In genomic region chr3:129200501-129200890, GRCm38 (mm10) we compare ENCODE assay signal across 13 mouse cellular contexts. TPM values are rescaled to one million over a fixed set of nuclear protein-coding genes. Genes with fewer than 3 reads are reported as not detected.
DNase-seq lines count a peak whose midpoint lies in the region; ATAC-seq lines count a peak whose summit lies in the region.
"Had no signal": no experiment of that assay in that cellular context is flagged by ENCODE, and none has a peak within 500 bp of the region (broad histone marks: within the 10 kb centered on the region; RNA-seq: fewer than 3 reads in every experiment).

No protein-coding gene starts in this region.

- H3K4me2 ChIP-seq in forebrain, embryonic 16.5 days (ENCODE audit: low read length) = no peak overlapping the region
- H3K4me2 ChIP-seq in hindbrain, embryonic 14.5 days (replicated peaks) = no peak overlapping the region
- peak overlapping the region; percentile 86 for H3K4me2 ChIP-seq in intestine, embryonic 15.5 days (replicated peaks)
- no peak overlapping the region; the same call in 1 of the 2 replicates for H3K4me2 ChIP-seq in midbrain, embryonic 16.5 days (ENCODE audit: low read length)

- H3K27ac ChIP-seq in forebrain, embryonic 10.5 days = no peak overlapping the region; the same call in 1 of the 2 replicates
- H3K27ac ChIP-seq in forebrain, embryonic 16.5 days (ENCODE audit: low read length) = no peak overlapping the region
- no peak overlapping the region for H3K27ac ChIP-seq in hindbrain, embryonic 14.5 days
- no peak overlapping the region for H3K27ac ChIP-seq in hindbrain, embryonic 10.5 days
- no peak overlapping the region for H3K27ac ChIP-seq in intestine, embryonic 15.5 days
- peak overlapping the region; percentile 28; the same call in 1 of the 2 replicates for H3K27ac ChIP-seq in midbrain, embryonic 16.5 days (ENCODE audit: low read length)
- H3K27ac ChIP-seq: liver, embryonic 14.5 days had no signal

- H3K27me3 ChIP-seq in forebrain, embryonic 10.5 days (ENCODE audit: poor library complexity, severe bottlenecking) = peaks cover 100% of the 10 kb centered on the region
- peaks cover 72% of the 10 kb centered on the region for H3K27me3 ChIP-seq in forebrain, embryonic 16.5 days (replicated peaks; ENCODE audit: control insufficient read depth, insufficient read depth, low read length)
- peaks cover 94% of the 10 kb centered on the region for H3K27me3 ChIP-seq in hindbrain, embryonic 14.5 days (ENCODE audit: control insufficient read depth, insufficient read depth, low read length)
- H3K27me3 ChIP-seq in hindbrain, embryonic 10.5 days (ENCODE audit: insufficient read depth, poor library complexity, severe bottlenecking) = peaks cover 100% of the 10 kb centered on the region
- H3K27me3 ChIP-seq in intestine, embryonic 15.5 days (replicated peaks) = peaks cover 54% of the 10 kb centered on the region
- H3K27me3 ChIP-seq in midbrain, embryonic 16.5 days (ENCODE audit: control insufficient read depth, insufficient read depth, low read depth, low read length) = peaks cover 48% of the 10 kb centered on the region

- no peak for DNase-seq in forebrain, embryonic 10.5 days (ENCODE audit: extremely low spot score, low spot score)
- DNase-seq in hindbrain, embryonic 14.5 days (ENCODE audit: low spot score) = peak; percentile 51
- no peak for DNase-seq in hindbrain, embryonic 10.5 days (ENCODE audit: low spot score)
- DNase-seq in thymus, postnatal 0 days (ENCODE audit: low spot score) = no peak
- DNase-seq in urinary bladder, postnatal 14 days (ENCODE audit: low spot score) = no peak
- DNase-seq: adrenal gland, adult 2 months; cerebellum, adult 11 months; kidney, adult 8-10 months; spleen, adult 18-20 months had no signal

- no peak overlapping the region for H3K9ac ChIP-seq in forebrain, embryonic 16.5 days (replicated peaks; ENCODE audit: low read depth, low read length)
- no peak overlapping the region for H3K9ac ChIP-seq in hindbrain, embryonic 14.5 days
- H3K9ac ChIP-seq in intestine, embryonic 15.5 days = 0 out of 2 replicates have a peak overlapping the region, but pooled peaks have one; percentile 60
- 0 out of 2 replicates have a peak overlapping the region, but pooled peaks have one; percentile 31 for H3K9ac ChIP-seq in midbrain, embryonic 16.5 days (ENCODE audit: low read depth, low read length)
- H3K9ac ChIP-seq: liver, embryonic 14.5 days had no signal

- H3K9me3 ChIP-seq in forebrain, embryonic 10.5 days = no peaks in the 10 kb centered on the region
- no peaks in the 10 kb centered on the region for H3K9me3 ChIP-seq in forebrain, embryonic 16.5 days (ENCODE audit: control insufficient read depth, low read length)
- H3K9me3 ChIP-seq in hindbrain, embryonic 14.5 days (ENCODE audit: control insufficient read depth, low read length) = no peaks in the 10 kb centered on the region
- no peaks in the 10 kb centered on the region for H3K9me3 ChIP-seq in hindbrain, embryonic 10.5 days
- H3K9me3 ChIP-seq in intestine, embryonic 15.5 days = no peaks in the 10 kb centered on the region
- H3K9me3 ChIP-seq in midbrain, embryonic 16.5 days (replicated peaks; ENCODE audit: control insufficient read depth, low read length, poor library complexity, severe bottlenecking) = no peaks in the 10 kb centered on the region

- H3K36me3 ChIP-seq in forebrain, embryonic 10.5 days (replicated peaks) = no peaks in the 10 kb centered on the region
- no peaks in the 10 kb centered on the region for H3K36me3 ChIP-seq in forebrain, embryonic 16.5 days (ENCODE audit: control insufficient read depth, insufficient read depth)
- no peaks in the 10 kb centered on the region for H3K36me3 ChIP-seq in hindbrain, embryonic 14.5 days (replicated peaks; ENCODE audit: control insufficient read depth, insufficient read depth)
- H3K36me3 ChIP-seq in hindbrain, embryonic 10.5 days = no peaks in the 10 kb centered on the region
- no peaks in the 10 kb centered on the region for H3K36me3 ChIP-seq in intestine, embryonic 15.5 days
- H3K36me3 ChIP-seq in midbrain, embryonic 16.5 days (ENCODE audit: control insufficient read depth, insufficient read depth, low read length) = no peaks in the 10 kb centered on the region

- WGBS in forebrain, embryonic 10.5 days = 1% methylated on average over 9 of the region's 9 CpGs
- 1% methylated on average over 9 of the region's 9 CpGs for WGBS in forebrain, embryonic 16.5 days
- 2% methylated on average over 9 of the region's 9 CpGs for WGBS in hindbrain, embryonic 14.5 days
- 1% methylated on average over 9 of the region's 9 CpGs for WGBS in hindbrain, embryonic 10.5 days
- WGBS in intestine, embryonic 15.5 days = 14% methylated on average over 9 of the region's 9 CpGs
- WGBS in midbrain, embryonic 16.5 days = under 1% methylated on average over 9 of the region's 9 CpGs

- peaks cover 48% of the 10 kb centered on the region for H3K4me1 ChIP-seq in forebrain, embryonic 10.5 days
- peaks cover 17% of the 10 kb centered on the region for H3K4me1 ChIP-seq in forebrain, embryonic 16.5 days (replicated peaks; ENCODE audit: control insufficient read depth, insufficient read depth, low read length)
- peaks cover 17% of the 10 kb centered on the region; the same call in 1 of the 2 replicates for H3K4me1 ChIP-seq in hindbrain, embryonic 14.5 days (replicated peaks; ENCODE audit: control insufficient read depth, insufficient read depth, low read length)
- H3K4me1 ChIP-seq in hindbrain, embryonic 10.5 days (replicated peaks) = peaks cover 45% of the 10 kb centered on the region
- peaks cover 21% of the 10 kb centered on the region for H3K4me1 ChIP-seq in intestine, embryonic 15.5 days (replicated peaks)
- peaks cover 17% of the 10 kb centered on the region for H3K4me1 ChIP-seq in midbrain, embryonic 16.5 days (ENCODE audit: control insufficient read depth, insufficient read depth, low read length)

- no peak for ATAC-seq in forebrain, embryonic 16.5 days
- no peak for ATAC-seq in hindbrain, embryonic 14.5 days (ENCODE audit: low FRiP score)
- no peak for ATAC-seq in intestine, embryonic 15.5 days
- ATAC-seq in midbrain, embryonic 16.5 days = no peak

- peak overlapping the region; percentile 55 for H3K4me3 ChIP-seq in forebrain, embryonic 10.5 days
- no peak overlapping the region for H3K4me3 ChIP-seq in forebrain, embryonic 16.5 days (replicated peaks; ENCODE audit: low read length)
- H3K4me3 ChIP-seq in hindbrain, embryonic 14.5 days (replicated peaks; ENCODE audit: low read length) = no peak overlapping the region
- H3K4me3 ChIP-seq in hindbrain, embryonic 10.5 days = no peak overlapping the region
- H3K4me3 ChIP-seq in intestine, embryonic 15.5 days (replicated peaks) = peak overlapping the region; percentile 52
- H3K4me3 ChIP-seq in midbrain, embryonic 16.5 days (ENCODE audit: low read depth, low read length) = peak overlapping the region; percentile 31

RNA-seq across cellular contexts. Expression of gene Pitx2, which starts 0.8 kb away (rescaled TPM):
- 11.1 and 15.3 TPM in 2 replicates for polyA plus RNA-seq in forebrain, embryonic 10.5 days (2016; fragmentation: Nextera tagmentation; extraction: Ambion mirVana)
- 0.86 and 4.9 TPM in 2 replicates for polyA plus RNA-seq in forebrain, embryonic 16.5 days (2015; fragmentation: Nextera tagmentation; extraction: Ambion mirVana)
- polyA plus RNA-seq in hindbrain, embryonic 14.5 days (2014; fragmentation: Nextera tagmentation; extraction: Ambion mirVana) = 1.3 and 2.0 TPM in 2 replicates
- polyA plus RNA-seq in hindbrain, embryonic 10.5 days (2016; fragmentation: Nextera tagmentation; extraction: Ambion mirVana) = 7.1 and 21.1 TPM in 2 replicates
- 39.4 and 45.2 TPM in 2 replicates for polyA plus RNA-seq in intestine, embryonic 15.5 days (2015; fragmentation: Nextera tagmentation; extraction: Ambion mirVana)
- polyA plus RNA-seq in midbrain, embryonic 16.5 days (2015; fragmentation: Nextera tagmentation; extraction: Ambion mirVana) = 29.0 and 37.9 TPM in 2 replicates
- 0.20 and 0.40 TPM in 2 replicates for polyA plus RNA-seq in thymus, postnatal 0 days (2015; fragmentation: Nextera tagmentation; extraction: Ambion mirVana)

Comparison
In these comparisons a context has a peak if more than half of its experiments do, and no peak if none do; other contexts are left out.
1. H3K4me3 ChIP-seq: peak in forebrain, embryonic 10.5 days (single experiment), intestine, embryonic 15.5 days (single experiment) and midbrain, embryonic 16.5 days (single experiment); none in forebrain, embryonic 16.5 days (single experiment), hindbrain, embryonic 14.5 days (single experiment) and hindbrain, embryonic 10.5 days (single experiment).
2. H3K9ac ChIP-seq: peak in intestine, embryonic 15.5 days (single experiment) and midbrain, embryonic 16.5 days (single experiment); none in forebrain, embryonic 16.5 days (single experiment) and hindbrain, embryonic 14.5 days (single experiment).